Mouse (Mus musculus) heart, postnatal 0 days (tissue): ENCODE data around the gene Ksr2.

Experiments used
- CTCF ChIP-seq: IDR thresholded peaks from 2 replicates; pipeline ENCODE4 v1.5.1; 2016; ENCODE audit warnings: antibody characterized with exemption, control low read depth, low read depth
- EP300 ChIP-seq: IDR thresholded peaks from 2 replicates; pipeline ENCODE4 v1.6.1; 2016; ENCODE audit warnings: antibody characterized with exemption, low read depth

DNA sequence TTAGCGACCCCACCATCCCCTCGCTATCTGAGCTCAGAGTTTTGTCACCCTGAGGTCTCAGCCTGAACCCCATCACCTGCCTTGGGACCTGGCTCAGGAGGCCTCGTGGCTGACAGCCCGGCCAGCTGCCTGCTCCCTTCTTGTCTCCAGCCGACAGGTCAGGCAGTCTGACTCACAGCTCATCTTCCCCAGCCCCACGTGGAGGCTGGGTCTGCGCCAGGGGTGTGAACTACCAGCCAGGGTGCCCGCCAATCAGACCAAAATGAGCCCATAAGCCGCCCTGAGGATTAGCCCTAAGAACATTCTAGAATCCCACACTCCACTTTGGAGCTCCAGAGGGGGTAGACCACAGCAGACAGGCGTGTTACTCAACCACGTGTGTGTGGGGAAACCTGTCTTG, 365.4 kb downstream of the Ksr2 start:
- no peak for TF ChIP-seq EP300
- no peak for TF ChIP-seq CTCF
